Mouse (Mus musculus) lung, adult 18-20 months (tissue): ENCODE data around the gene Rpl3l.

ENCODE experiments used
- DNase-seq, 2 experiments: peaks; one replicate each; pipeline ENCODE4 v3.0.0; 2022; ENCODE audit warnings: mixed read lengths in 2 of 2

Gene Rpl3l

GRCm38 (mm10) chr17:24745526-24746497 is 18.2 kb downstream of the Rpl3l start:
- peak; percentile 79 to 83 for DNase-seq

- no peak for DNase-seq
Measured at GRCm38 (mm10) chr17:24746986-24747385, 19.4 kb downstream of the Rpl3l start.

- no peak for DNase-seq
Measured at GRCm38 (mm10) chr17:24751528-24751927, 23.9 kb downstream of the Rpl3l start.

- DNase-seq, result peak; percentile 20 to 28
Measured at GRCm38 (mm10) chr17:24752415-24753394, 25.1 kb downstream of the Rpl3l start, which contains the start of gene Hs3st6. Gene Hs3st6 (plus strand): TSS chr17:24752988.

- no peak for DNase-seq
Measured at GRCm38 (mm10) chr17:24757394-24757793, 29.8 kb downstream of the Rpl3l start.

GRCm38 (mm10) chr17:24761121-24761520 is 33.5 kb downstream of the Rpl3l start:
- no peak for DNase-seq

- DNase-seq, result peak in 1 of 2 experiments; percentile 1
Measured at GRCm38 (mm10) chr17:24765016-24765905, 37.6 kb downstream of the Rpl3l start.

GRCm38 (mm10) chr17:24766266-24766875 is 38.8 kb downstream of the Rpl3l start:
- DNase-seq, result peak in 1 of 2 experiments; percentile 3

- DNase-seq, result peak; percentile 34 to 40
Measured at GRCm38 (mm10) chr17:24769146-24769545, 41.5 kb downstream of the Rpl3l start.

GRCm38 (mm10) chr17:24773241-24773640 is 45.6 kb downstream of the Rpl3l start:
- no peak for DNase-seq

GRCm38 (mm10) chr17:24775173-24775572 is 47.6 kb downstream of the Rpl3l start:
- DNase-seq, result no peak

- DNase-seq, result peak; percentile 79 to 86
Measured at GRCm38 (mm10) chr17:24777073-24777472, 49.5 kb downstream of the Rpl3l start.

GRCm38 (mm10) chr17:24780821-24781220 is 53.2 kb downstream of the Rpl3l start:
- DNase-seq, result no peak
